In genomic region chr11:79065463-79066190, GRCm38 (mm10) we compare ENCODE assay signal across 8 mouse cellular contexts.
DNase-seq lines count a peak whose midpoint lies in the region; ATAC-seq lines count a peak whose summit lies in the region.

No protein-coding gene starts in this region.

- ATAC-seq in frontal cortex, adult (ENCODE audit: low TSS enrichment) = peak; percentile 47; the same call in 1 of the 2 replicates
- ATAC-seq in activated CD4-positive, CD25-positive, alpha-beta regulatory T cell, adult 4 months = no peak

- DNase-seq in frontal cortex, postnatal 36 days (ENCODE audit: low spot score in 2 of 2) = no peak
- DNase-seq in gastrocnemius, postnatal 25 days = peak; percentile 74
- peak; percentile 68 for DNase-seq in kidney, adult 18-20 months
- peak; percentile 84 for DNase-seq in lung, postnatal 10 days
- DNase-seq in layer of hippocampus, adult 8-10 months (ENCODE audit: low spot score in 2 of 2) = no peak
- no peak for DNase-seq in urinary bladder, adult 2 months (ENCODE audit: low spot score)

Comparison
In these comparisons a context has a peak if more than half of its experiments do, and no peak if none do; other contexts are left out.
1. DNase-seq: peak in gastrocnemius, postnatal 25 days (single experiment), kidney, adult 18-20 months (single experiment) and lung, postnatal 10 days (single experiment); none in frontal cortex, postnatal 36 days (0 of 2), layer of hippocampus, adult 8-10 months (0 of 2) and urinary bladder, adult 2 months (single experiment).